Mouse (Mus musculus) stomach, postnatal 0 days (tissue): ENCODE measurements around the gene Gm572. TPM values are rescaled to one million over a fixed set of nuclear protein-coding genes. Genes with fewer than 3 reads are reported as not detected.

Experiments used
- ATAC-seq: fragments of 200-750 bp; cut with Nextera tagmentation; 2 replicates; pipeline ENCODE4 v1.8.0; 2017; ENCODE audit not compliant: low FRiP score, low TSS enrichment
- DNase-seq: peaks from one replicate; pipeline ENCODE4 v3.0.0-alpha.2; 2016; ENCODE audit warnings: low spot score
- H3K27ac ChIP-seq: fragments of 300-500 bp; sonication (generic); replicated peaks from 2 replicates; pipeline ENCODE4 v1.5.1; 2014; ENCODE audit warnings: mild to moderate bottlenecking, control low read depth
- H3K27me3 ChIP-seq: fragments of 300-500 bp; sonication (generic); 2 replicates; pipeline ENCODE4 v1.6.1; 2014; ENCODE audit warnings: low read length; ENCODE audit not compliant: control insufficient read depth, insufficient read depth
- H3K36me3 ChIP-seq: fragments of 300-500 bp; sonication (generic); 2 replicates; pipeline ENCODE4 v1.6.1; 2014; ENCODE audit warnings: low read length, mixed read lengths; ENCODE audit not compliant: control insufficient read depth, insufficient read depth
- H3K4me1 ChIP-seq: fragments of 300-500 bp; sonication (generic); replicated peaks from 2 replicates; pipeline ENCODE4 v1.6.1; 2014; ENCODE audit warnings: antibody characterized with exemption; ENCODE audit not compliant: control insufficient read depth, insufficient read depth
- H3K4me2 ChIP-seq: fragments of 300-500 bp; sonication (generic); replicated peaks from 2 replicates; pipeline ENCODE4 v1.6.1; 2014; ENCODE audit warnings: low read depth, mild to moderate bottlenecking, control low read depth, moderate library complexity
- H3K4me3 ChIP-seq: fragments of 300-500 bp; sonication (generic); 2 replicates; pipeline ENCODE4 v1.5.1; 2014; ENCODE audit warnings: low read depth, low read length, control low read depth
- H3K9ac ChIP-seq: fragments of 300-500 bp; sonication (generic); 2 replicates; pipeline ENCODE4 v1.6.1; 2014; ENCODE audit warnings: mild to moderate bottlenecking, low read length, control low read depth, mixed read lengths
- H3K9me3 ChIP-seq: fragments of 300-500 bp; sonication (generic); 2 replicates; pipeline ENCODE4 v1.6.1; 2016; ENCODE audit warnings: low read length; ENCODE audit not compliant: control insufficient read depth
- CTCF ChIP-seq: IDR thresholded peaks from 2 replicates; pipeline ENCODE4 v1.5.1; 2016; ENCODE audit warnings: antibody characterized with exemption, low read depth, mild to moderate bottlenecking, moderate library complexity
- EP300 ChIP-seq: optimal IDR thresholded peaks from 2 replicates; pipeline ENCODE3; 2016; ENCODE audit warnings: antibody characterized with exemption
- WGBS: fragments of 180-500 bp; shearing (Covaris S2); extraction: QIAGEN DNeasy Blood & Tissue Kit; methylation state at CpG from one replicate; pipeline ENCODE4 v1.1.7; 2014; 5-methylcytosine and 5-hydroxymethylcytosine counted together
- polyA plus RNA-seq: library from polyadenylated mRNA; unstranded; fragments of >200 nt; fragmentation: Nextera tagmentation; extraction: Ambion mirVana; gene quantifications from 2 replicates; pipeline ENCODE4 v1.2.1, GENCODE M21; 2015

Gm572 gene
- polyA plus RNA-seq, 1 experiment from 2014 or later: 0.16 TPM

DNA sequence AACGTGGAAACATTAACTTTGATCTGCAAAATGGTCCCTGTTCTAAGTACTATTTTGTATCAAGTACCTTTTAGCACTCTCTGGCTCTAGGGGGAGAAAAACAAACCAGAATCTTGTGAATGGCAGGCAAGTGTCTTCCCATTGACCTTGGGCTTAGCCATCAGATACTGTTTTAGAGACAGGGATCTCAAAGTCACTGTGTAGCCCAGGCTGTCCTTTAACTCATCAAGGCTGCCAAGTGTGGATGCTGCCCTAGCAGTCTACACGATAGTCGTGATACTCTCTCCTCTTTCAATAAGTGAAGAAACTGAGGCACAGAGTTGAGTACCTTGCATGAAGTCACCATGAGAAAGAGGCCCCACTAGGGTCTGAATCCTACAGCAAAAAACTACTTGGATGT is 15.9 kb upstream of the Gm572 start:
- WGBS: 63% methylated on average over 3 of the region's 3 CpGs
- no peaks in the 10 kb centered on the region for H3K9me3 ChIP-seq
- H3K36me3 ChIP-seq: peaks cover 11% of the 10 kb centered on the region
- H3K27me3 ChIP-seq: no peaks in the 10 kb centered on the region
- peak overlapping the region; percentile 97; the same call in 1 of the 2 replicates for H3K4me3 ChIP-seq
- no peaks in the 10 kb centered on the region for H3K4me1 ChIP-seq
- H3K4me2 ChIP-seq: peak overlapping the region; percentile 67
- ATAC-seq (peak; percentile 12; the same call in 1 of the 2 replicates), DNase-seq (no peak)
- peak overlapping the region; percentile 41; the same call in 1 of the 2 replicates for H3K27ac ChIP-seq
- H3K9ac ChIP-seq: 0 out of 2 replicates have a peak overlapping the region, but pooled peaks have one; percentile 41
- TF ChIP-seq EP300 (no peak), CTCF (no peak)

DNA sequence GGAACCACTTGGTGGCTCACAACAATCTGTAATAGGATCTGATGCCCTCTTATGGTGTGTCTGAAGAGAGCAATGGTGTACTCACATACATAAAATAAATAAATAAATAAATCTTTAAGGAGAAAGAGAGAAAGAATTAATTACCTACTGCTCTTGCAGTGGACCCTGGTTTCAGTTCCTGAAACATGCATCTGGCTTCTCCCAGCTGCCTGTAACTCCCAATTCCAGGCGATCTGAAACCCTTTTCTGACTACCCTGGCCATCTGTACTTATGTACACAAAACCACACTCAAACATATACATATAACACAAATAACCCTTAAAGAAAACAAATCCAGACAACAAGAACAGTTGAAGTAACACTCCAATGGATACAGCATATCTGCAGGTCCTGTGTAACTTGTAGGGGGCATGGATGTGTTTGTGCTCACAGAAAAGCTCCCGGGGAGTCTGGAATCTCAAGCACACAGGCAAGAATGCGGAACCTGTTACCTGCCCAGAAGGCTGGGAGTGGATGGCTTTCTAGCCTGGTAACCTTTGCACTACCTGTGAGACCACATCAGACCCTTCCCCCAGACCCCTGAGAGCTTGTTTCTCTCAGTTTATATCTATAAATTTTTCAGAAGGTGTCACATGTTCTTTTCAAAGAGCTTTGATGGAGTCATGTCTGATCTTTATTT is 11.0 kb upstream of the Gm572 start:
- DNase-seq: peak; percentile 47
- TF ChIP-seq EP300: no peak
- H3K27me3 ChIP-seq: no peaks in the 10 kb centered on the region
- H3K9me3 ChIP-seq: no peaks in the 10 kb centered on the region
- 45% methylated on average over 3 of the region's 3 CpGs for WGBS
- H3K27ac ChIP-seq: no peak overlapping the region; the same call in 1 of the 2 replicates
- no peak overlapping the region for H3K4me3 ChIP-seq
- H3K36me3 ChIP-seq: no peaks in the 10 kb centered on the region
- H3K4me1 ChIP-seq: no peaks in the 10 kb centered on the region
- H3K4me2 ChIP-seq: no peak overlapping the region
- peak; percentile 58; the same call in 1 of the 2 replicates for ATAC-seq
- H3K9ac ChIP-seq: no peak overlapping the region

DNA sequence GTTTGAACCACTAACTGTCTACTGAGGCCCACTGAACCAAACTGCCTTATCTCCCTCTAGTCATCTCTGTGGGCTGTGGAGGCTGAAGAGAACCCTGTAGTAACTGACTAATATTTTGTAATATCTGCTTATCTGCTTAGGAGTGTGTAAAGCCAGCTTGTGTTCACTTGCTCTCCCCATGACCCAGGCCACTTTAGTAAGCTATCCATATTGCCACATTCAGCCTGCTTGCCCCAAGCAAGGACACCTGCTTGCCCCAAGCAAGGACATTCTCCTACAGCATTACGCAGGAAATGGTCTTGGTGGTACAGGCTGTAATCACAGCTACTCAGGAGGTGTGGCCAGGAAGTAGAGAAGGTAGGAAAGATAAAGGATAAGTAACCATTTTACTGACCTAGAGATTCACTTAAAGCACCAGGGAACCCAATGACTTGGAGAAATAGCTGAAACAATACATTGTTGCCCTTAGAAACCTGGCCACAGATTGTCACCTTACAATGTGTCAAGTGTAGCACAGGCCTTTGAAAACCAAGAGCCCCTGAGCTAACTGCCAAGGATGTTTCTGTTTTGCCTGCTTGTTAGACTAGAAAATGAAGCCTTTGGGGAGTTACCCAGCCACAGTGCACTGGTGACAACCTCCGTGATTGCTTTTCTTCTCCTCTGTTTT is 9.6 kb upstream of the Gm572 start:
- Histone ChIP-seq H3K9ac (no peak overlapping the region), H3K27ac (no peak overlapping the region), H3K4me1 (no peaks in the 10 kb centered on the region), H3K9me3 (no peaks in the 10 kb centered on the region), H3K4me3 (no peak overlapping the region), H3K4me2 (no peak overlapping the region), H3K36me3 (no peaks in the 10 kb centered on the region), H3K27me3 (no peaks in the 10 kb centered on the region)
- ATAC-seq: peak; percentile 34; the same call in 1 of the 2 replicates
- WGBS: 70% methylated on average over 2 of the region's 2 CpGs
- no peak for DNase-seq
- TF ChIP-seq EP300 (no peak), CTCF (no peak)

DNA sequence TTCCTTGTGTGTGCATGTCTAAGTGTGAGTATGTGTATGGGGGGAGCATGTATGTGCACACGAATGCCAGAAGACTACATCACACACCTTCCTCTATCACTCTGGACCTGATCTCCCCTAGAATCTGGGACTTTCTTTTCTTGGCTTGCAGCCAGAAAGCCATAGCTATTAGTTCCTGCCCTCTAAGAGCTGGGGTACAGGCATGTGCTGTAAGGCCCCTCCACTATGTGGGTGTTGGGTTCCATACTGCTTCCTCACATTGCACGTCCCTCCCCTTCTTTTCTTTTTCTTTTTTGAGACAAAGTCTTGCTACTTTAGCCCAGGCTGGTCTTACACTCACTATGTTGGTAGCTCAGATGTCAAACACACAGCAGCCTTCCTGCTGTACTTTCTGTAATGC is 7.8 kb upstream of the Gm572 start:
- Histone ChIP-seq H3K9me3 (no peaks in the 10 kb centered on the region), H3K36me3 (no peaks in the 10 kb centered on the region), H3K27me3 (no peaks in the 10 kb centered on the region), H3K27ac (no peak overlapping the region), H3K4me3 (no peak overlapping the region), H3K4me1 (no peaks in the 10 kb centered on the region), H3K9ac (no peak overlapping the region), H3K4me2 (no peak overlapping the region)
- no peak for ATAC-seq
- TF ChIP-seq EP300: no peak
- no peak for TF ChIP-seq CTCF
- DNase-seq: no peak
- 74% methylated on average over 2 of the region's 2 CpGs for WGBS

DNA sequence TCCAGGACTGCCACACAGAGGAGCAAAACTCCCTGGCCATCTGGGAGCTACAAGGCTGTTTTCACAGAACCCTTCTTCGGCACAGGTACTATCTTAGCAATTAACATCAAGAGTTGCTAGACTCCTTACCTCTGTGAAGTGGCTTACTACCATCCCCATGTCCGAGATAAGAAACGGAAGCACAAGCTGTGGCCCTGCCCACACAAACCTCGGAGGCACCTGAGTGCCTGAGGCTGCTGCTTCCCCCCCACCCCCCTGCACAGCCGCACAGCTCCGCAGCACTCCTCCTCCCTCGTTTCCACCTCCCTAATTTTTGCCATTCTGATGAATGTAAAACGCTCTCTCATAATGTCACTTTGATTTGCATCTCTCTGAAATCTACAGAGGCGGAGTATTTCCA is 4.8 kb upstream of the Gm572 start:
- 39% methylated on average over 9 of the region's 9 CpGs for whole genome bisulfite sequencing
- no peak for ATAC-seq
- Histone ChIP-seq H3K36me3 (no peaks in the 10 kb centered on the region), H3K4me1 (no peaks in the 10 kb centered on the region), H3K4me3 (no peak overlapping the region), H3K27ac (no peak overlapping the region), H3K4me2 (no peak overlapping the region), H3K9me3 (no peaks in the 10 kb centered on the region), H3K27me3 (no peaks in the 10 kb centered on the region), H3K9ac (no peak overlapping the region)
- no peak for DNase-seq
- no peak for TF ChIP-seq EP300
- no peak for TF ChIP-seq CTCF

DNA sequence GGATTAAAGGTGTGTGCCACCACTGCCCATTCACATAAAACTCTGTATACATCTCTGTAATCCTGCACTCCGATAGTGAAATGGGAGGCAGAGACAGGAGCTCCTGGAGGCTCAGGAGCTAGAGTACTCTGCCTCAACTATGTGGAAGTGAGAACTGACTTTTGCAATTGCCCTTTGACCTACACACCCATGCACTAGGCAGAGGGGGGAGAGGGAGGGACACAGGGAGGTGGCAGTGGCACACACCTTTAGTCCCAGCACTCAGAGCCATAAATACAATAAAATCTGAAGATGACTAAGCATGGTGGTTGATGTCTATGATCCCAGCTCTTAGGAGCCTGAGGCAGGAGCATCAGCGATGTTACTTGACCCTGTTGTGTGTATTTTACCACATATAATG is 3.7 kb upstream of the Gm572 start:
- ATAC-seq (no peak; the same call in 1 of the 2 replicates), DNase-seq (no peak)
- Histone ChIP-seq H3K27ac (no peak overlapping the region), H3K4me3 (no peak overlapping the region), H3K9ac (no peak overlapping the region), H3K4me2 (no peak overlapping the region), H3K27me3 (no peaks in the 10 kb centered on the region), H3K4me1 (no peaks in the 10 kb centered on the region), H3K9me3 (no peaks in the 10 kb centered on the region), H3K36me3 (no peaks in the 10 kb centered on the region)
- TF ChIP-seq EP300 (no peak), CTCF (no peak)
- 74% methylated on average over 2 of the region's 2 CpGs for WGBS
